ENCODE assay signal across 1 mouse cellular context in genomic region chr16:16983131-16983533, GRCm38 (mm10).
TF ChIP-seq lines count a peak whose summit lies in the region.

TSS of gene Mapk1 (plus strand) at chr16:16983382.

TF ChIP-seq in MEL, 35 proteins besides CTCF, POLR2A, EP300 and RAD21 (continued from another document):
- TF ChIP-seq MYB (IDR thresholded peaks at IDR 0.05; ENCODE audit: low read depth, low read length) (no peak), USF1 (IDR thresholded peaks at IDR 0.05; ENCODE audit: low read depth, low read length) (peak; percentile 68)
